Mouse (Mus musculus) erythroblast, adult 5-6 weeks (primary cell): ENCODE data around the gene March9. TPM values are rescaled to one million over a fixed set of nuclear protein-coding genes. Genes with fewer than 3 reads are reported as not detected.
"Not testable (repeated sequence)": the region's sequence is repeated elsewhere in the genome, so short reads cannot be mapped to it uniquely, and the experiment has no call there.

Source experiments
- ATAC-seq: replicated peaks from 2 replicates; pipeline ENCODE4 v1.8.0; 2016; ENCODE audit warnings: moderate number of reproducible peaks, mild to moderate bottlenecking, moderate TSS enrichment, inconsistent platforms; ENCODE audit not compliant: poor library complexity, low FRiP score, severe bottlenecking
- total RNA-seq, 2 experiments: library from RNA; stranded (forward) in 1 of 2; stranded (reverse) in 1 of 2; fragments of 150-400 nt in 1 of 2; fragments of 200-764, 138-1000 nt in 1 of 2; gene quantifications; 2 replicates each; pipeline versions ENCODE4 v1.2.3 to v1.2.4; 2015 to 2017; ENCODE audit warnings: low replicate concordance in 2 of 2

March9 gene
- total RNA-seq, 2 experiments from 2014 or later: not detected

DNA sequence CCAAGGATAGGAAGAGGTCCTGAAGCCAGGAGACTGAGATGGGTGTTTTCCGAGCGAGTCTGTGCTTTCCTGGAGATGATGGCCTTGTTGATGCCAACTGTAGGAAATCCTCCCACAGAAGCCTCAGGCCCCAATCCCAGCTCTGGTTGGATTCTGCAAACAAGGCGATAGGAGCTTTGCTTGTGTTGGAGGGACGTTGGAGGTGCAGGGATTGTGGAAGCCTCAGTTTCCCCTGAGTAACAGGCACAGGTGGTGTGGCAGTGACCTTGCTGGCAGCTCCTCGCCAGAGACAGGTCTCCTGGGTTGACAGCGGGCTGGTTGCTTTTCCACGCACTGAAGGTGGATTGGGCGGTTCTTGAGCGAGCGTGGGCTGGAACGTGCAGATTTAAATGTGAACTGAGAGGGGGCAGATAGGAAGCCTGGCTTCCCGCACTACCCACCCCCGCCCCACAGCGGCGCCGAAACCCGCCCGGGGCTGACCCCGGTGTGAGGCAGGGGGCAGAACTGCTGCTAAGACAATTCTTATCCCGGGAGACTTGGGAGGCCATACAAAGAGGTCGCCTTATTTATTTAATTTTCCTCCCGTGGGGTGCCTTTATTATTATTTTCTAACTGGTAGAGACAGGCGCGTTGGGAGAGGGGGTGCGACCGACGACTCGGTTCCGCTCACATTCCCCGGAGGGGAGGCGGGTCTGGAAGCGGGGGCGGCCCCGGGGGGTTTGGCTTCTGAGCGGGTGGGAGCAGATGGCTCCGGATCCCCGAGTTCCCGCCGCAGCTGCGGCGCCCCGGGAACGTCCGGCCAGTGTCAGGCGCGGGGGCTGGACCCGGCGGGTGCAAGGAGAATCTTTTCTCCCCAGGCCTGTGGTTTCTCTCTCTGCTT, 21.2 kb upstream of the March9 start:
- ATAC-seq: no peak

DNA sequence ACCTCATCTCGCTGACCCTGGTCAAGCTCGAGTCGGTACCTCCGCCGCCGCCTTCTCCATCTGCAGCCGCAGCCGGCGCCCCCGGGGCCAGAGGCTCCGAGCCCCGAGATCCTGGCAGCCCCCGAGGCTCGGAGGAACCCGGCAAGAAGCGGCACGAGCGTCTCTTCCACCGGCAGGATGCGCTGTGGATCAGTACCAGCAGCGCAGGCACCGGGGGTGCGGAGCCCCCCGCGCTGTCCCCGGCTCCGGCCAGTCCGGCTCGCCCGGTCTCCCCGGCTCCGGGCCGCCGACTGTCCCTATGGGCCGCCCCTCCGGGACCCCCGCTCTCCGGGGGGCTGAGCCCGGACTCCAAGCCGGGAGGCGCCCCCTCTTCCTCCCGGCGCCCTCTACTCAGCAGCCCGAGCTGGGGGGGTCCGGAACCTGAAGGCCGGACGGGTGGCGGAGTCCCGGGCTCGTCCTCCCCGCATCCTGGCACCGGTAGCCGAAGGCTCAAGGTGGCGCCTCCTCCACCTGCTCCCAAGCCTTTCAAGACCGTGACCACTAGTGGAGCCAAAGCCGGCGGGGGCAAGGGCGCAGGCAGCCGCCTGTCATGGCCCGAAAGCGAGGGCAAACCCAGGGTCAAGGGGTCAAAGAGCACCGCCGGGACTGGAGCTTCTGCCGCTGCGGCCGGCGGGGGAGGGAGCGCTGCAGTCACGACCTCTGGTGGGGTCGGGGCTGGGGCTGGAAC, 19.8 kb upstream of the March9 start:
- ATAC-seq: no peak

DNA sequence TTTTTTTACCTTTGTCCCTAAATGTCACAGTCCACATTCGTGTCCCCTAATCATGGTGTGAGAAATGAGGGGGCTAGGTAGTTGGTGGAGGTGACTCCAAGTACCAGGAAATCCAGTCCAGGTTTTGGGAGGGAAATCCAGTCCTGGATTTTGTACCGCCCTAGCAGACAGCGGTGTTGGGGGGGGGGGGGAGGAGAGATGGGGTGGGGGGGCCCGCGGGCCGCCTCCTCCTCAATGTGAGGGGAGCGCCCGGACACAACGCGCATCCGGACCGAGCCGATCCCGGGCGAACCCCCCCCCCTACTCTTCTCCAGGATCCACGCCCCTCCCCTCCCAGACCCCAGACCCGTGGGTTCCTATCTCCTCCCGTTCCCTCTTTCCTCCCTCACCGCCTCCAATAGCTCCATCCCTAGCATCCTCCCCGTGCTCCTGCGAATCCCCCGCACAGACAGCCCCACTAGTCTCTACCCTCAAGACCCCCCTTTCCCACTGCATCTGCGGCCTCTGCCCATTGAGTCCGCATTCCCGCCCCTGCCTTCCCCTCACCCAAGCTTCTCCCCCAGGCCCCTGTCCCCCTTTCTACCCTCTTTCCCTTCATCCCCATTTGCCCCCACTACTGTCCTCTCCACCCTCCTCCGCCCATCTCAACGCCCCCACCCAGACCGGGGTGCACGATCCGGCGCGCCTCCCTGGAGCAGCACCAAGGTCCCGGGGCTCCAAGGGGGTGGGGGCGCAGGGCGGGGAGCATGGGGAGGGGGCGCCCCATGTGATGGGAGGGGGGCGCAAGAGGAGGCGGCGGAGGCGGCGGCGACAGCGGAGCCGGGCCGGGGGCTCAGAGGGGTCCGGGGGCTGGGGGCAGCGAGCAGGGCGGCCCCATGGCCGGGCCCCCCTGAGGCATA, 18.9 kb upstream of the March9 start:
- no peak for ATAC-seq

DNA sequence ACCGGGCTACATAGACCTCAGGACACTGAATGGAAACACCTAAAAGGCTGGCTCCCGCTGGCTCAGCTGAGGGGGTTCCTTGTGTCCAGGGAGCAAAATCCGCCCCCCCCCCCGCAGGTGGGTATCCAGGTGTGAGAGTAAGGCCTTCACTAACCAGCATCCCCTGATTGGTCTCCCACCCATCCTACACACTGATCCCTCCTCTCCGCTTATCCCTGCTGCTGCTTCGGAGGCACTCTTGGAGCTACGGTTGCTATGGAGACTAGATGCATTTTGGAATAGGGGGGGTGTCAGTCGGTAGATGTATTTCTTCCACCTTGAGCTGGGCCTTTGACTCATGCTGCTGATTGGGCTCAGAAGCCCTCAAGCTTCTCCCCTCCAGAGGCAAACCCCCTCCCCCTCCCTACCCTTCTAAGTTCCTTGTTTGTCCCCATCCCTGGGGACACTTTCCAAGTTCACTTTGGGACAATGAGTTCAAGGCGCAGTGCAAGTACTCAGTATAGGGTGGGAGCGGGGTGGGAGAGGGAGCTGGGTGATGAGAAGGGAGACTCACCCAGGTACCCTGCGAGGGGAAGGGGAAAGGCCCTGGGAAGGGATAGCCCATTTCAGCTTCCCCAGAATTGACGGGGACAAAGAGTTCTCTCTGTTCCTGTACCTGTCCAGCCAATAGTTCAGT, 18.2 kb upstream of the March9 start:
- ATAC-seq: no peak

DNA sequence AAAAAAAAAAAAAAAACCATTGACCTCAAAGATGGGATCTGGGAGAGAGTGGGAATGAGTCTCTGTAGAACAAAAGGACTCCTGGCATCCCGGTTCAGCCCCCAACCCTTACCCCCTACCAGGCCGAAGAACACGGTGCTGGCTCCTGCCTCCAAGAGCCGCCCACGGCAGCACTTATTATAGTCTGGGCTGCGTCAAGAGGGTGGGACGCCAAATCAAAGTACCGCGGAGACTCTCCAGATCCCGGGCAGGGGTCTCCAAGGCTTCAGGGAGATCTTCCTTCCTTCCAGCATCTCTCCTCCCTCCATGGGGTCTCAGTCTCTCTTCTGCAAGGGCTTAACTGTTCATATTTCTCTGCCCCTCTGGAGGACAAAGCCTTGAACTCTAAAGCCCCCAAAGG, 17.5 kb upstream of the March9 start:
- no peak for ATAC-seq

DNA sequence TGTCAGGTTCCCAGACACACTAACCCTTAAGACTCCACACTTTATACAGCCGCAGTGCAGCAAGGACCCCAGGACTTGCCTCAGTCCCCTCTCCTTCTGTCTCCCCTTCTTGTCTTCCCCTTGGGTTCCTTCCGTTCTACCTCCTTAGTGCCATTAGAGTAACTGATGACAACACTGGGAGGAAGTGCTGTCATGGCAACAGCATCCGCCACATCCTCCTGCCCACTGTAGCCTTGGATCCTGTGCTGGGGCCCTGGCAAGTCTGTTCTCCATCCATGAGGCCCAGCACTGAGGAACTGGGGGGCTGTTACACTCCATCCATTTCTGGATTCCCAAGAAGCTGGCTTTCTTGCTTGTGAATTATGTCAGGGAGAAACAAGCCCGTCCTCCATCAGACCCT, 16.1 kb upstream of the March9 start:
- ATAC-seq: no peak

DNA sequence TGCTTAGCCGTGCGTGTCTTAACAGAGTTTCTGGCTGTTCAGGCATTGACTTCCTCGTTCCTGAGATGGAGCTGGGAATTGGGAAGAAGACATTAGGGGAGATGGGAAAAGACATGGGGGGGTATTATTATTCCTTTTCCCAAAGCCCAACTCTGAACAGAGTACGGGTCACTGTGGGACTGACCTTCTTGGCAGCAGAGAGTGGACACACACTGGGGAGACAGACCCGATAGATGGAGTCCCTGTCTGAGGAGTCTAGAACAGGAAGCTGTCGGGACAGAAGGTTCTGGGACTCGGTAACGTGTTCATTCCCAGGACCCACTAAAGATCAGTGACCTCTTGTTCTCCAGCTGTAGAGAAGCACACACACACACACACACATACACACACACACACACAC, 15.7 kb upstream of the March9 start:
- no peak for ATAC-seq

DNA sequence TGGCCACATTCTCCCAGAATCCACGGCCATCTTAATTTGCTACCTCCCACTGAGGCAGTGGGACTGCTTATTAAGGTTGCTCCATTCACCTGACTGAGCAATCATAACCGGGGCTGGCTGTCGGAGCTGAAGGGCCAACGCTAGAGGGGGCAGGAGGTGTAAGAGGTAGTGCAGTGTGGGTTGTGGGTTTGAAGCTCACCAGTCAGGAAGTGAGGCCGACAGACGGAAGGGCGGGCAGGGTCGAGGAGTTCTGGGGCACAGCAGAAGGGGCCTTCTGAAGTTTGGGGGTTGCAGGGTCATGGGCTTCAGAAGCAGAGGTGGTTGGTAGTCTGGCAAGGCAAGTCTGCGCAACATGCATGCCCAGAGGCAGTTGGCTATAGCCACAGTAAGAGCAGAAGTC, 15.1 kb upstream of the March9 start, which contains the start of gene Agap2:
Agap2 (plus strand) TSS at position 205 of the 400 bp plus-strand sequence.
- ATAC-seq: no peak

DNA sequence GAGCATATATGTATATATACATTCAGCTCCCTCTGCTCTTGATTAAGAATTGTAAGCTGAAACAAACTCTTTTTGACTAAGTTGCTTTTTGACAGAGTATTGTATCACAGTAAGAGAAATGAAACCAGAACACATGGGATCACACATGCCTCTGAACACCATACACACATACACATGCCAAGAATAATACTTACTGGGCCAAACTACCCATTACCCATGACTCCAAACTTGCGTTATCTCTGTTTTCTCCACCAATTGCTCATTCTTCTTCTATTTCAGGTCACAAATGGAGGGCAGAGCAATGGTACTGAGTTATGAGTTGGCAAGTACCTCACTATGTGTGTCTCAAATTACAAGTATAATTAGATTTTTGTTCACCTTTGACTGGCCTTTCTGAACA, 14.0 kb upstream of the March9 start:
- ATAC-seq: no peak

DNA sequence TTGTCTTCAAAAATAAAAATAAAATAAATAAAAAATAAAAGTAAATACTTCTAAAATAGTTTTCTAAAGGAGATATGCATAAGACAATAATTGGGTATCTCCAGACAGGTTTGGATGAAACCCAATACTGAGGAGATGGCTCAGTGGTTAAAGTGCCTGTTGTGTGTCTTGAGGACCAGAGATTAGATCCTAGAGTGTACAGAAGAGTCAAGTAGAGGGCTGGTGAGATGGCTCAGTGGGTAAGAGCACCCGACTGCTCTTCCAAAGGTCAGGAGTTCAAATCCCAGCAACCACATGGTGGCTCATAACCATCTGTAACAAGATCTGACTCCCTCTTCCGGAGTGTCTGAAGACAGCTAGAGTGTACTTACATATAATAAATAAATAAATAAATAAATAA, 13.0 kb upstream of the March9 start:
- ATAC-seq: not testable (repeated sequence)

DNA sequence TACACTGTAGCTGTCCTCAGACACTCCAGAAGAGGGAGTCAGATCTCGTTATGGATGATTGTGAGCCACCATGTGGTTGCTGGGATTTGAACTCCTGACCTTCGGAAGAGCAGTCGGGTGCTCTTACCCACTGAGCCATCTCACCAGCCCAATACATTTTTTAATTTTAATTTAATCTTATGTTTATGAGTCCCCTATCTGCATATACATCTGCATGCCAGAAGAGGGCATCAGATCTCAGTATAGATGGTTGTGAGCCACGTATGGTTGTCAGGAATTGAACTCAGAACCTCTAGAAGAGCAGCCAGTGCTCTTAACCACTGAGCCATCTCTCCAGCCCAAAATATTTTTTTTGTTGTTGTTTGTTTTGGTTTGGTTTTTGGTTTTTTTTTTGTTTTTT, 12.3 kb upstream of the March9 start:
- ATAC-seq: not testable (repeated sequence)

DNA sequence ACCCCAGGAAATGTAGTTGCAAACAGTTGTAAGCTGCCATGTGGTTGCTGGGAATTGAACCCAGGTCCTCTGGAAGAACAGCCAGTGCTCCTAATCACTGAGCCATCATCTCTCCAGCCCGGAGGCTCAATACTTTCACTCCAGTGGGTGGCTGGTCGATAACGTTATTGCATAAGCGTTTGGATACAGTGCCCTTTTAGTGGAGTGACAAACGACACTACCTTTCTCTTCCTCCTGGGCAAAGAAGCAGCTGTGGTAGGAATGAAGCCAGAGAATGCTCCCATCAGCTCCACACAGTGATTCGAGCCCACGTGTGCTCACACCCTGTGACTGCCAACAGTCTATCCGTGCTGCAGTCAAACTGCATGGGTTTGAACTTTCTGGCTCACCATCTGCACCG, 11.2 kb upstream of the March9 start:
- ATAC-seq: no peak

DNA sequence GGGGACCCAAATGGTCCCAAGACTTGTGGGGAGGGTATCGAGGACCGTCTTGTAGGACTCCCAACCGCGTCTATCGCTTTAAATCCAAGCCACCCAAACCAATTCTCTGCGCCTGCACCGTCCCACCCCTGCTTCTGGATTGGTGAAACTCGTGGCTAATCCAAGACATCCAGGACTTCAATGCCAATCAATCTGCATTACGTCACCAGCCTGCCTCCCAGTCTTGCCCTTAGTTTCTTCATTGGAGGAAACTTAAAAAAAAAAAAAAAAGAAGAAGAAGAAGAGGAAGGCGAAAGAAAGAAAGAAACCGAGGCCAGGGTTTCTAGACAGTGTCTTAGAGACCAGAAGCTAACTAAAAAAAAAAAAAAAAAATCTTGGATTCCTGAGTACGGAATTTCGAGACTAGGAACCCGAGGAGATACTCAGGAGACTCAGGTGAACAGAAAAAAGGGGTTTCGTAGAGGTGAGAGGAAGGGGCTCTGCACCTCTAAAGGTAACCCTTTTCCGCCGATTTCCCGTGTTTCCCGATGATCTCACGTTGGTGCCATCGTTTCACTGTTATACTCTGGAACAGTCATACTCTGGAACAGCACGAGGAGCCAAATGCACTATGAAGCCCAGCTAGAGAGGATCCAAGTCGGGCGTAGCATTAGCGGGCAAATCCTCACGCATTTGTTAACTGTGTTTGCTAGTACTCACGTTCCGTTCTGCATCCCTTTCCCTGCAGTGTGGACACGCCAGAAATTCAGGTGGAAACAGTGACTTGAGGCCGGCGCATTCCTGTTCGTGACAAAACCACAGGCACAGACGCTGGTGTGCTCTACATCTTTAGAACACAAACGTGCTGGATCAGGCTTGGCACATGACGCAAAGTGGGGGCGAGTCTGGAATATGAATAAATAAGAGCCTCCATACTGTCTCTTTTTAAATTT, 10.5 kb upstream of the March9 start, which contains the start of gene Tspan31:
Tspan31 (minus strand) TSS at position 75 of the 932 bp plus-strand sequence.
- peak; percentile 97 for ATAC-seq

DNA sequence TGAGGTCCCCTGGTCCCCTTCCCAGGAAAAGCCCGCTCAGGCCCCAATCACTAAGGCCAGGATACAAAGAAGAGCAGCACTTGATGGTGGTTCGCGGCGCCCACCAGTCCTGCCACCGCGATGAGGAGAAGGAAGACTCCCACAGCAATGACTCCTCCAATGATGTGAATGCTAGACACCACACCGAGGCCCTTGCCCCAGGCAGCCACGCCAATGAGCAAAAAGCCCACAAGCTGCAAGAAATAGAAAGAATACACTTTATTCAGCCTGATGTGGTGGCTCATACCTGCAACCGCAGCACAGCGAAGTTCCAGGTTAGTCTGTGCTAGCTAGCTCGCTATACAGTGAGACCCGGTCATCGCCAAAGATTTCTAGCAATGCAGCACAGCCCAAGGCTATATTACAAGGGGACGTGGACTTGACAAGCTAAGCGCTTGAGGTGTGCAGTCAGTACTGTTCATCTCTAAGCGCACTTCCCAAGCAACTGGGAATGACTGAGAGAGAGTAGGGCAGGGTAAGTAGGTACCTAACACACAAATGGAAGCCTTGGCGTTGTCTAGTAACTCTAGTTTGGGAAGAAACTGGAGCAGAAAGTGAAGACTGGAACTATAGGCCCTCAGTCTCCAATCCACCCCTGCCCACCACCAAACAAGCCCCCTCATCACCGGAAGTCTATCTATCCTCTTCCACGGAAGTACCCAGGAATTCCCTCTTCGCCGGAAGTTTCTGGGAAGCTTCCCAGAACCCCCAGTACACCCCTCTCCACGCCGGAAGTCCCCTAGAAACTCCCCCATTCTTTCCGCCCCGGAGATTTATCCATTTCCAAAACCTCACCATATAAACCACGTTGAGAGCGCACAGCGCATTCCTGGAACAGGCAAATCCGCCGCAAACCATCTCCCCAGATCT, 9.6 kb upstream of the March9 start:
- ATAC-seq: 0 out of 2 replicates have a peak, but pooled peaks have one; percentile 16

DNA sequence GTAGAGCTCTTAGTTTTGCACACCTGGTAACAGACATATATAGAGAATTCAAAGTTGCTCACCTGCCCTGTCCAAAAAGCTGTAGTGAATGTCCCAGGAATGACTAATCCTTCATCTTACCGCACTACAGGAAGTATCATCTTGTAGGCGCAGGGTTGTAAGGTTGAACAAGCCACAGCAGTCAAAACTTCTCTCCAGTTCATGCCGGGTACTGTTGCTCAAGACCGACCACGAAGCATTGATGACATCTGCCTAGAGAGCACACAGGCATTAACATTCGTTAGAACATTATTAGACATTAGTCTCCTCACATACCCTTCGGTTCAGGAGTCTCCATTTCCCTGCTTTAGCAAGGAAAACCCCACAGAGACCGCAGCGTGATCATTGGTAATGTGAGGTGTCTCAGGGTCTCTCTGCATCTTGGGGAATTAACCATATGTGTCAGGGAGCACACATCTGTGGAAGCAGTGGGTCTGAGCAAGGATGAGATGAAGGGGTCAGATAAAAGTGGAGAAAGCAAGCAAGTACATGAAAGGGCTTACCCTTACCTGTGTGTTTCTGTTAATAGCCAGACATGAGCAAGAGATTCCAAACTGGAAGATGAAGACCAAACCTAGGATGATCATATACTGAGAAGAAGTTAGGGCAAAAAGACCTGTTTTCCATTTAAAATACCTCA, 8.5 kb upstream of the March9 start:
- ATAC-seq: no peak

DNA sequence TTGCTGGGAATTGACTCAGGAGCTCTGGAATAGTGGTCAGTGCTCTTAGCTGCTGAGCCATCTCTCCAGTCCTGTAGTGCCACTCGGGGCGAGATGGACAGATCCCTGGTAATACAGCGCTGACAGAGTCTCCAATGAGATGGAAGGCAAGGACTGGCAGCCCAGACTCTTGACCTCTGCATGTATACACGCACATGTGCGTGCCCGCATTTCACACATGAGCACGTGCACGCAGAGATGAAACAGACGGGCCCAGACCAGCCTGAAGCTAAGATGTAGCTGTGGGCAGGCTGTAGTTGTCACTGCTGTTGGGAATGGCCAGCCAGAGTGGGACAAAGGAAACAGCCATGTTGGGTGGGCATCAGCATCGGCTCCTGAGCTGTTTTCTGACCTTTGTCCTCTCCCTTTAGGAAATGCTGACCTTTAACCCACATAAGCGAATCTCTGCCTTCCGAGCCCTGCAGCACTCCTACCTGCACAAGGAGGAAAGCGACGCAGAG, 6.6 kb upstream of the March9 start:
- no peak for ATAC-seq

DNA sequence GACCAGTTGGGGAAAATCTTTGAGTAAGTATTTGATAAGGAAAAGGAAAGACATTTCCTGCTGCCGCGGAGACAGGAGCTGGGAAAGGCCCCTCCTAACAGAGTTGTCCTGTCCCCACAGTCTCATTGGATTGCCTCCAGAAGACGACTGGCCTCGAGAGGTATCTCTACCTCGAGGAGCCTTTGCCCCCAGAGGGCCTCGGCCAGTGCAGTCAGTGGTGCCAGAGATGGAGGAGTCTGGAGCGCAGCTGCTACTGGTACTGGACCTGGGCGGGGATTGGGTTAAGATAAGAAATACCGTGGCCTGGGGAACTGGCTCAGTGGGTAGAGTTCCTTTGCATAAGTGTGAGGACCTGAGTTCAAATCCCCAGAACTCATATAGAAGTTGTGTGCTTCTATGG, 6.0 kb upstream of the March9 start:
- no peak for ATAC-seq
